Mouse (Mus musculus) urinary bladder, postnatal 10 days (tissue): Measurements from ENCODE around the gene Gm20834.
"Not testable (repeated sequence)": the region's sequence is repeated elsewhere in the genome, so short reads cannot be mapped to it uniquely, and the experiment has no call there.

Experiments
- DNase-seq: peaks from one replicate; pipeline ENCODE4 v3.0.0; 2022; ENCODE audit warnings: low spot score

Gm20834 gene

GRCm38 (mm10) chrY:10324489-10324888 lies at the start of gene Gm20834:
Gene Gm20834, minus strand, starts transcription at chrY:10324589.
- DNase-seq = not testable (repeated sequence)
